Mouse (Mus musculus): Measurements from ENCODE around the gene Mab21l3.

Mab21l3 gene

DNA sequence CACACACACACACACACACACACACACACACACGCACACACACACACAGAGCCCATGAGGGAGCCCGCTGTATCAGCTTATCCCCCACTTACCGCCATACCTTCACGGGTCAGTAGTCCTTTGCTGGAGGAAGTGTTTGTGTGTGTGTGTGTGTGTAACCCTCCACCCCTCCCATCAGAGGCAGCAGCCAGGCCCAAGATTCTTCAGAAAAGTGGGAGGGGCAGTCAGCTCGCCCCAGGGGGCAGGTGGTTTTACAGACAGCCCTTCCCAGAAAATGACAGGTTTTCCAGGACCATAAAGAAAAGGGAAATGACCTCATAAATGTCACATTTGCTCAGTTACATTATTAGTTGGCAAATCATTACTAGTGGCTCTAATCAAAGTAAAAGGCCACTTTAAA, at the start of gene Mab21l3:
TSS of gene Mab21l3 (minus strand) at position 144 of the 400 bp plus-strand sequence.
- ATAC-seq (ENCODE audit: low TSS enrichment) = no peak

DNA sequence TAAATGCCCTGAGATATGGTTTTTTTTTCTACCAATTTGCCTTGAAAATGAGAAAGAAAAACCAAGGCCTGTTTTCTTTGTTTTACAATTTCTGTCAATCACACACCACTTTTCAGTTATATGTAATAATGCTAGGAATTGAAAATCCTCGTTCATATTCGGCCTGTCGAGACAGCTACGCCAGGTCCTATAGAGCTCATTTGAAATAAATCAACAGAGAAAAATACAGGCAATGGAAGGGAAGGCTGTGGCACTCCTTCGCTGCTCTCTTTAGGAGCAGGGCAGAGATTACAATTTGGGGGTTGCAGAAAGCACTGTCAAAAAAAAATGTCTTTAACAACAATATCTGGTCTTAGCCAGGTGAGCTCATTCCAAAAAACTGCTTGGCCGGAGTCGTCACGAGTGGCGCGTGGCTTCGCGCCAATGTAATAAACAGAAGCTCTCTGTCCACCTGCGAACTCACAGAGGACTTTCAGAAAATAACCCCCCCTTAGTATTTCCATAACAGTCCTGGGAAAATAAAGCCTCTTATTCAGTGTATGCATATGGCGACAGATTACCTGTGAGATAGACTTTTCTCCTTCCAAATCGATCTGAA, 48.7 kb upstream of the Mab21l3 start:
- no peak for ATAC-seq (ENCODE audit: low TSS enrichment)

DNA sequence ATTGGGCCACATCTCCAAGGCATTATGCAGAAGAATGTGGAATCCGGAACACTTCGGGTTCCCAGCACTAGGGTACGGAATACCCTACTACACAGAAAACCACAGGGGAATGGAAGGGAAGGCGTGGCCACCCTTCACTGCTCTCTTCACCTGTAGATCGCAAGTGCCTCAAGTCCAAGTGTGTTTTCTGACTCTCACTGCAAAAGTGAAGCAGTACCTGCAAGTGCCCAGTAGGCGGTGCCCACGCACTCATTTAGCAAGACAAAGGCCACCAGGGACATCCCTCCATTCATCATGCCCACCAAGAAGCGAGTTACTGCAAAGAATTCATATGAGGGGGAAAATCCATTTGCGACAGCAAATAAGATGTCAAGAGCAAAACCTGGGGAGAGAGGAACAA, 48.1 kb upstream of the Mab21l3 start:
- ATAC-seq (ENCODE audit: low TSS enrichment) = peak; percentile 65; the same call in 1 of the 2 replicates

DNA sequence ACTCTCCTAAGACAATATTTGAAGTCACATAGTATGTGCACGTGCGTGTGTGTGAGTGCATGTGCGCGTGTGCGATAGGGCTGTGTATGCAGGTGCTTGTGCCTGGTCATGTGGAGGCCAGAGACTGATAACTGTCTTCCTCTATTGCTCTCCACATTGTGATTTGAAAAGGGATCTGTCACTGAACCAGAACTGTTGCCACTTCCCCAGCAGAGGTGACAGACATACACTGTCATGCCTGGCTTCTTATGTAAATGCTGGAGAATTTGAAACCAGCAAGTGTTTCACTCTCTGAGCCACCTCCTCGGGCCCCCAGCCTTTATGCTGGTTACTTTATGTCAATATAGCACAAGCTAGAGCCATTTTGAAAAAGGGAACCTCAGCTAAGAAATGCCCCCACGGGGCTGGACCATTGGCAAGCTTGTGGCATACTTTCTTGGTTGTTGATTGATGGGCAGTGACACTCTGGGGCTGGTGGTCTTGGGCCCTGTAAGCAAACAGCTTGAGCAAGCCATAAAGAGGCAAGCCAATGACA, 46.7 kb upstream of the Mab21l3 start:
- ATAC-seq (ENCODE audit: low TSS enrichment) = no peak

DNA sequence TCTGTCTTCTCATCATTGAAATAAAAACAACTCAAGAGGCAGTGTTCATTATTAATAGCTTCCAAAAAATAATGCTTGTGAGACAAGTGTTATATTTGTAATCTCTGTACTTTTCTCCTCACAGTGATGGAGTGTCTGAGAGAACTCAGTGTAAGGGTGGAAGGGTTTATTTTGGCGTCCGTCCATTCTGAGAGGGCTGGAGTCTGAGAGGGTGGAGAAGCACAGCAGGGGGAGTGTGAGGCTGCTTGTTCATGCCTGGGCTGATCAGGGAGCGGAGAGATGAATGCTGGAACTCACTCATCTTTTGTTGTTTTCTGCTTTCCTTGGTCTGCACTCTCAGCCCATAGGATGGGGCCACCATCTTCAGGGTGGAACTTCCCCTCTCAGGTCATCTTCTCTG, 36.8 kb upstream of the Mab21l3 start:
- peak; percentile 73 for ATAC-seq (ENCODE audit: low TSS enrichment)

DNA sequence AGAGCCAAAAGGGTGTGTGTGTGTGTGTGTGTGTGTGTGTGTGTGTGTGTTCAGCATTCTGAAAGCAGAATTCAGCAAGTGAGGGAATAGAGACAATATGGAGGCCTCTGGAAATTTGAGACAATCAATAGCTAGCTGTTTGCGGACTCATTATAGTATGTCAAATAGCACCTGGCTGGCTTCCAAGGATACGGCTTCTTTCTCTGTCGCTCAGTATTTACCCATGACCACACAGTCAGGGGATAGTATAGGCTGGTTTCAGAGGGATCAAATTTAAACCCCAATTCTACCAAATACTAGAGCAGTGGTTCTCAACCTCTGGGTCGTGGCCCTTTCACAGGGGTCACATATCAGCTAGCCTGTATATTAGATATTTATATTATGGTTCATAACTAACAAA, 36.3 kb upstream of the Mab21l3 start:
- ATAC-seq (ENCODE audit: low TSS enrichment) = no peak

DNA sequence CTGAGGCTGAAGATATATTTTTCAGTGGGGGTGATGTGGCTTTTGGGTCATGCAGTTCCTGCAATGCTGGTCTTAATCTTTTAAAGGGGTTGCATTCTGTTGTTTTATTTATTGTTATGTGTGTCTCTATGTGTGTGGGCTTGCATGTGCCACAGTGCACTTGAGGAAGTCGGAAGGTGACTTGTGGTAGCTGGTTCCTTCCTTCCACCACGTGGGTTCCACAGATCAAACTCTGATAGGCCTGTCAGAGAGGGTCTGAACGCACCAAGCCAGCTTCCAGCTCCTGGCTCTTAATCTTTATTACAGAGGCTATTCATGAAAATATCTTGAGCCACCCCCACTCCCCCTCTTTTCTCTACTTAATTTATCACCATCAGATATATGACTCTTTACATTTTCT, 35.1 kb upstream of the Mab21l3 start:
- ATAC-seq (ENCODE audit: low TSS enrichment) = no peak

DNA sequence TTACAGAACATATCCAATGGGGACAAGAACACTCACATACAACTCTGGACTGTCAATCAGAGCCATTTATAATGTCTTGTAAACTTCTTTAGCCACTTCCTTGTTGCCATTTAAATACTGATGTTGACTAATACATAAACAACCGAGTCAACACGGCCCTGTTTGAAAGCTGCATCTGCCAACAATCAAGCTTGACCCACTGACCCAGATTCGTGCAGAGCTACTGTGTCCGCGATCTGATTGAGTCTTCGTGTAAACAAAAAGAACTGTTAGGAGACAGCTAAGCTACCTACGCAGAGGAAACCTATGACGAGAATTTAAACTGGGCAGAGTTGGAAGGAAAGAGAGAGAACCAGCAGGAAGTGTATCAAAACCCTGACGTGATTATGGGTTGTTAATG, 33.0 kb upstream of the Mab21l3 start:
- no peak for ATAC-seq (ENCODE audit: low TSS enrichment)

DNA sequence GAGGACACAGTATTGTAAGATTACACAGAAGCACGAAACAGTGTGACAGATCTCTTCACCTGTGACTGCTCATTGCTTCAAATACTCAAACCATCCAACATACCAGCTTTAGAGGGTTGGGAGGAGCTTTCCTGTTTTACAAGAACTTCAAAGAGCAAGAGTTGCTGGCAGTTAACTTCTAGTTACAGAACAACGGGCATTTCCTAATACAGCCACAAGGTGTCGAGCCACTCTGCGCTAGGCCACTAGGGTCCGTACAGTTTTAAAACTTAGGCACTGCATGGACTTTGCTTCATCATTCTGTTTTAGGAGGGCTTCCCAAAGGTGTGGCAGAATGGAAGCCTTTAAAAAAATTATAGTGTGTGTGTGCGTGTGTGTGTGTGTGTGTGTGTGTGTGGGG, 32.1 kb upstream of the Mab21l3 start:
- ATAC-seq (ENCODE audit: low TSS enrichment) = no peak

DNA sequence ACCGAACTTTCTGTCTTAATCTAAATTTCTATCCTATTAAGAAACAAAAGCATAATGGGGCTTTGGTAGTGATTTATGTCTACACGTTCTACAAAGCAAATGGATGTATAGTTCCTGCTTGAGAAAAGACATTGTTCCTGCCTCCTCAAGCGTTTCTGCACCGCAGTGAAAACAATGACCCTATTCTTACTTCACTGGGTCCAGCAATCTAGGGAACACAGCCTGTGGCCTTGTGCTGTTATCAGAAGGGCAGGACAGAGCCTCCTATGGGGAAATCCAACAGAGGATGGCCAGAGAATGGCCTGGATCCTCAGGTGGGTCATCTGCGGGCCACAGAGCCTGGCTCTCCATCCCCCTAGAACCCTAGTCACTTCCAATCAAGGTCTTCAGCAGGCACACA, 29.4 kb upstream of the Mab21l3 start:
- no peak for ATAC-seq (ENCODE audit: low TSS enrichment)

DNA sequence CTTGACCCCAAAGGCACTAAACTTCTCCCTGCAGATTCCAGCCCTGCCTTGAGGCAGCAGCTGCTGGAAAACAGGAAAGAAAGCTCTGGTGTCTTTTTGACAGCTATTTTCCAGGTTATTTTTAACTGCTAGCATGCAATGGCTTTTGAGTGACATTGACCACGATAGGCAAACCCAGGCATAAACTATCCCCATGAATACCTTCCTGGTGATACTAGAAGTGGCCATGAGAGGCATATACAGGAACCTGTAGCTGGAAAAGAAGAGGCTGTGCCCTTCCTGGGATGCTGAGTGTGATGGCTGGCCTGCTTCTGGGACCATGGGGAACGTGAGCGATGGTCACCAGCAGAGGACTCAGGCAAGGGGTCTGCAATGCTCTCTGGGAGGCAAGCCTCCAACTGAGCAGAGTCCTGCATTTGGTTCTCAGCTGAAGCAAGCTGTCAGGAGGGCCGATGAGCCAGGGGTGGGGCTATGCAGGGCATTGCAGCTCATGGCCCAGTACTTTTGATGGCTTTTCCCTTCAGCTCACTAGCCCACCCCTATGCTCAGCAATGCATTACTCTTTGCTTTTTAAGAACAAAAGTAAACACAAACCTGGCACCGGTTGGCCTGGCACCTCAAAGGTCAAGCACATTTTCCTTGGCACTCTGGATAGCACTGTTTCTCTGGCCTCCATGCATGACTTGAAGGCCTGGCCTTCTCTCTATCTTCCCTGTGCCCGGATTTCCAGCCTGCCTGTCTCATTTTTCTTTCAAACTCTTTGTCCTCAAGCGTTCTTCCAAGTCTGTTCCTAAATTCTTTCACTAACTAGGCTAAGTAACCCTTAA, 27.9 kb upstream of the Mab21l3 start:
- no peak for ATAC-seq (ENCODE audit: low TSS enrichment)

DNA sequence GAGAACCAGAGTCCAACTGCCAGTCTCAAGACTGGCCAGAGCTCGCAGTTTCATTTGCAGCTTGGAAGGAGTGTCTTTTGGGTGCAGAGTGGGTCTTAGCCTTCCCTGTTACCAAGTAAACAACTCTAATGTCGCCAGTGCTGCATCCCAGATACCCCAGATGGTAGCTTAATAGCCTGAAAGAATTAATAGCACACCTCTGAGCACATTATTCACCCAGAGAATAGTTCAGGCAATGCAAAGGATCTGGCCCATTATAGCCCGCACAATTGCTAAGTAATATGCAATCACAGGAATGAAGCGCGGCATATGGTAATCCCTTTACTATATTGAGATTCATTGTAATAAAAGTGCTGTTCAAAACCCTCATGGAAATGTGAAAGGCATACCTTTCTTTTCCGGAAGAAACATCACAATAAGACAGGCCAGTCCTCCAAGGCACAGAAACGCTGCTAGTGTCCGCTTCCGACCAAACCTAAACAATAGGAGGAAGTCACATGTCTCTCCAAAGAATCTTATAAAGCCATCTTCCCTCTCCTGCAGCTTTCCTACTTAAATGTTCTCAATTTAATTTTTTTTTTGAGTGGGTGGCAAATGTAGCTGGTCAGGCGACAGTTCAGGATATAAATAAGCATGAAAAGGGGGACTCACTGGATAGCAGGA, 26.6 kb upstream of the Mab21l3 start:
- no peak for ATAC-seq (ENCODE audit: low TSS enrichment)

DNA sequence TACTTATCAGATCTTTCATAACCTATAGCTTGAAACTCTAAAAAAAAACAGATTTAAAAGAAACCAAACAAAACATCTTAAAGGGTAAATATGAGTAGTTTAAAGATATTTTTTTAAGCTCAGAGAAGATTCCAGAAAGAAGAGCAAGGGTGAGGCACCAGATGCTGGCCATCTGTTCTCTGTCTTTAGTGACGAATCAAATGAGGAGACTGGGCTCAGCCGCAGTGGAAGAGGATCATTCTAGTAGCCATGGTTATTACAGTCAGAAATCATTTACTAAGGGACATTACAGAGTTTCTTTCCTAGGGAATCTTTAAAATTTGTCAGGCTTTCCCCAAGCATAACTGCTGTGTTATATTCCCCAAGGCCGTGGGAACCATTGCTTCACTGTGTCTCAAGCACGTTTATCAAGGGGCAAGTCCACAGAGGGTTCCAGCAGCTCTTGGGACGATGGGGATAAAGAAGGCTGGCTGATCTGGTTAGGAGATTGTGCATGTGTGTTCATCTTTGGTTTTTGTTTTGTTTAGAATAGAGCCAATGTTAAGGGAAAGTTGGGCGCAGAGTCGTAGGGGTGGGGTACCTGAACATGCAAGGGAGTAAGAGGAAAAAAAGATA, 24.4 kb upstream of the Mab21l3 start:
- peak; percentile 73 for ATAC-seq (ENCODE audit: low TSS enrichment)

DNA sequence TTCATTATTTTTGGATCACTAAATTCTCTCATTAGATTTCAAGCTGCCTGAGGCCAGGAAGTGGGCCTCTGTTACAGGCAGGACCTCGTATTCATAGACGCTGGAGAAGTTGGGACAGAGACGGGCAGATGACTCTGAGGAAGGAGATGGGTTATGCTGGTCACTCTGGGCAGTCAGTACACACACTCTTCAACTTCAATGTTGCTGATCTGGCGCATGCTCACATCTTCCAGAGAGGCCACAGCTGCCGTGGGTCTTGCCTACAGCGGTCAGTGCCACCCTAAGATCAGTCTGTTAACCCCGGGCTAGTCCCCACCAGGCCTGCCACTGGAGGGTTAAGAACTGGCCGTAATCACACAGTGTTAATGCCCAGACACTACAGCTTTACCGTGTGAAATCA, 23.2 kb upstream of the Mab21l3 start:
- no peak for ATAC-seq (ENCODE audit: low TSS enrichment)

DNA sequence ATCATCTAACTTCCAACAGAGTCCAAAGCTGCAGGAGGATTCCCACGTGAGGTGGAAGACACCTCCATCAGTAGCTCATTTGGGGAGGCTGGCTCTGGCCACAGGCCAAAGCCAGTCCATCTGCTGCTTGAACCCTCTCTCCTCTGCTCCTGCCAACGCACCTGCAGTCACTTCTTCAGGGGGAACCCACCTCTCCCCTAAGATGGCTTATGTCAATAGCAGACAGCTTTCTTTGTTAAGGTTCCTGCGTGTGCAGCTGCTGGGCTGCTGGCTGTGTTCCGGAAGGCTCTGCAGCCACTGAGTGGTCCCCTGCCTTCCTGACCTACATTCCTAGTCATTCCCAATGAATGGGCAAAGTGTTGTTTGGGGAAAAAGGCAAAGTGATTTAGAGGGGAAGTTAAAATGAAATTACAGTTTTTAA, 18.3 kb upstream of the Mab21l3 start:
- no peak; the same call in 1 of the 2 replicates for ATAC-seq (ENCODE audit: low TSS enrichment)

DNA sequence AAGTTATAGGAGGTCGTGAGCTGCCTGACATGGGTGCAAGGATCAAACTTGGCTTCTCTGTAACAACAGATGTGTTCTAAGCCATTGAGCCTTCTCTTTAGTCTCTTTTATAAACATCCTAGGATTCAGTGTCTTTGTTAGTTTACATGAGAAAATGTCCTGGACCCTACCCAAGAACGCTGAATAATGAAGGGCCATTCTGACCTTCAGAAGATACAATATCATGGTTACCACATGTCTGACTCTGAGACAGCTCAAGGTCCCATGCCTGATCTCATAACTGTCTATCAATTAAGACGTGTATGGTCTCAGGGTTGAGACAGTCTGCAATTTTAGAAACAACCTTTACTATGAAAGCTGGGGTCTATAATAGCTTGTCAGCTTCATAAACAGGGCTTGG, 13.1 kb upstream of the Mab21l3 start:
- ATAC-seq (ENCODE audit: low TSS enrichment) = no peak

DNA sequence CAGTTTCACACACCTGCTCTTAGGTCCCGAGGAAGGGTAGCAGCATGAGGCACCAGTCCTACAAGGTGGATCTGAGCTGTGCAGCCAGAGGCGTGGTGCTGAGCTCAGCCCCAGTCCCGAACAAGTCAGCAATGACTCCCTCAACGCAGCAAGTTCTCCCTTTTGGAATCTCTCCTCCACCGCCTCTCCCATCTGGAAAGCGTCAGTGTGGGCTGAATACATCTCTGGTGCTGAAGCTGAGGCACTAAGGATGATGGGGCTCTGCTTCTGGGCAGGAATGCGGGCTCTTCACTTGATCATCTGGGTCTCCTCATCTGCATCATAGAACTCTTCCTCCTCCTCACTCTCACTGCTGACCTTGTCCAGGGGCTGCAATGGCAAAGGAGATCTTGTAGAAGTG, 11.4 kb upstream of the Mab21l3 start:
- peak; percentile 97 for ATAC-seq (ENCODE audit: low TSS enrichment)

DNA sequence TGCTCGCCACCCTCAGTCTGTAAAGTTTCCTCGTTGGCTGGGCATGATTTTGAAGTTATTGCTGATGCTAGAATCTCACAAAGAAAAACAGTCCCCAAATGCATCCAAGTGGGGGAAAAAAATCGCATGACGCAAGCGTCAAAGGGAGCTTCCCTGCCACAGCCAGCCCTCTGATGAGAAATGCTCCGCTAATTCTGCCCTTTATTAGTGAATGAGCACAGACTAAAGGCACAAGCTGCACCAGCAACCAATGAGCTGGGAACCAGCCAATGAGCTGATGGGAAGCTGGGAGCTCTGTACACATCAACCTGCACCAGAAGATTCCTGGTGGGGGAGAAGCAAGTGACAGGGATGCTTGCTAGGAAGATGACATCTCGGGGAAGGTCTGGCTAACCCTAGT, 11.0 kb upstream of the Mab21l3 start:
- peak; percentile 33 for ATAC-seq (ENCODE audit: low TSS enrichment)

DNA sequence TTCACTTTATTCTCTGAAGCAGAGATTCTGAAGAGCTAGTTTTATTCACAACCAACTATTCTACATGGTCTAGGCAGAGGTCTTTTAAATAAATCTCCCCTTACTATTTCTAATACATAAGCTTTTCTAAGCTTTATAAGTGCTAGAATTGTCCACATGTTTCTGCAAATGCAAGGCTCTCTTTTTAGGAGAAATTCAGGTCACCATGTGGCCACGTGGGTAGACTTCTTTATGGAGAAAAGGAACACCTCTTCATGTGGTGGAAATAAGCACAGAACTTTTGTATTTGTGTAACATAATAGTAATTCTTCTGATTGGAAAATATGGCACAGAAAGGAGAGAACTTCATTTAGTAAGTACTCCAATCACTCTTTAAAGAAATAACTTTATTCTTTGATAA, 5.3 kb upstream of the Mab21l3 start:
- ATAC-seq (ENCODE audit: low TSS enrichment) = peak; percentile 75

DNA sequence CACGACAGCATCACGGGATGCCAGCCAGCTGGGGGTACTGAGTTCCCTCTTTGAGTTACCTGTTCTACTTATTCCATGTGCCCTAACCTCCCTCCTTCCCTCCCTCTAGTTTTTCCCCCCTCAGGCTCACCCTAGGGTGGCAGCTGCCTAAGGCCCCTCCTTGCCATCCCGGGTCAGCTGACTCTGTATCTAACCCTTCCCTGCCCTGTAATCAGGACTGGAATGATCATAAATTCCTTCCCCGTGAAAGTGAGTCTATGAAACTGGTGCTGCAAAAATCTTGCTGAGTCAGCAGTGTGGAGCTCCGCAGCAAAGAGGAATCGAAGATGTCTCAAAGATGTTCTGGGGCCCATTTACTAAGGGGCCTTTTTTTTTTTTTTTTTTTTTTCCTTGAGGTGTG, 2.6 kb upstream of the Mab21l3 start:
- ATAC-seq (ENCODE audit: low TSS enrichment) = no peak

DNA sequence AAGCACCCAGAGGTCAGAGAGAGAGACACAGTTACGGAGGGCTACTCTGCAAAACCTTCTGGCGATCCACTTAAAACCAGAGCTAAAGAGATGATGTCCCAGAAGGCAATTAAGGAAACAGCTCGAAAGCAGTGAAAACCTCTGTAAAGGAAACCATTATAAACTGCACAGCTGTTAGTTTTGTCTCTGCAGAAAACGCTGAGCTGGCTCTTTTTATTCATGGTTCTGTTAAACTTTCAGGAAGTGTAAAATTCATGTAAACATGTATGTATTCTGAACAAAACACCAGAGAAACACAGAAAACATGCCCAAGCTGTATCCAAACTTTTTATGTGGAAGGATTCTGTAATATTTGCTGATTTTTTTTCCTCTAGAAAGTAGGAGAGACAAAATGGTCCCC, 2.7 kb downstream of the Mab21l3 start:
- ATAC-seq (ENCODE audit: low TSS enrichment) = no peak

DNA sequence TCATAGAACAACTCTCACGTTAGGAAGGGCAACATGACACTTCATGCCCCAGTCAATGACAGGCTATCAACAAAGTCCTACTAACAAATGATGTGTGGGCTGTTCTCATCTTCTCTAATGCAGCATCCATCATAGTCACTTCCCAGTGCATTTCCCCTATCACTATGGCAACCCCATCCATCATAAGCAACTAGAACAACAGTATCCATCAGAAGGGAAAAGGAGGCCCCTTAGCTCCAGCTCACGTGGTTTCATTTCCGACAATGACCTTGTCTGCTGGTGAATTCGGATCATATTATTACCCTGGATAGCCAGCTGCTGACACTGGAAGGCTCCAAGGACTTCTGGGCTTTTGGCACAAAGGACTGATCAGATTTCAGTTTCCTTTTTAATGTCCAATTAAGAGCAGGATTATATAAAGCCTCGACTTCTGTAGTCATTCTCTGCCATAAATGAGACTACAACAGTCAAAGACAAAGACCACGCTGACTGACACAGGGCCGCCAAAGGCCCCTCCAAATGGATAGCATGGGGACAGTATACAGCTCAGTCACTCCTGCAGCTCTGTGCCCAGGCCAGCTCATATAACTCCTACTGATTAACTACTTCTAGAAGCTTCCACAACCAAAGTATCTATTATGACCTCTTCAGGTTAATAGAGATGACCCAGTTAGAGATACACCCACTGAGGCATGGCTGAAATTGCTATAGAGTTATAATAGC, 6.2 kb downstream of the Mab21l3 start:
- ATAC-seq (ENCODE audit: low TSS enrichment) = no peak
